Mouse (Mus musculus) testis, adult 2 months (tissue): Measurements from ENCODE around the gene Uvrag.

Experiments used
- CTCF ChIP-seq: fragments of 200-500 bp; IDR thresholded peaks from 2 replicates; pipeline ENCODE4 v1.5.1; 2012; ENCODE audit warnings: low read depth, mild to moderate bottlenecking, inconsistent platforms, low read length, moderate library complexity; ENCODE audit not compliant: control insufficient read depth, insufficient read depth, insufficient replicate concordance
- POLR2A ChIP-seq: fragments of 200-500 bp; IDR thresholded peaks from 2 replicates; pipeline ENCODE4 v1.6.1; 2012; ENCODE audit warnings: low read depth, mild to moderate bottlenecking, inconsistent platforms, low read length, moderate library complexity; ENCODE audit not compliant: control insufficient read depth

- TF ChIP-seq CTCF = no peak
- no peak for TF ChIP-seq POLR2A
These were observed 300.2 kb downstream of the Uvrag start for GRCm38 (mm10) chr7:98840771-98841170.
